Mouse (Mus musculus) testis, postnatal 14 days (tissue): Measurements from ENCODE around the gene Stfa1.
"Not testable (repeated sequence)": the region's sequence is repeated elsewhere in the genome, so short reads cannot be mapped to it uniquely, and the experiment has no call there.

Experiments
- DNase-seq: peaks from one replicate; pipeline ENCODE4 v3.0.0; 2021; ENCODE audit warnings: low spot score

Stfa1 gene

DNA sequence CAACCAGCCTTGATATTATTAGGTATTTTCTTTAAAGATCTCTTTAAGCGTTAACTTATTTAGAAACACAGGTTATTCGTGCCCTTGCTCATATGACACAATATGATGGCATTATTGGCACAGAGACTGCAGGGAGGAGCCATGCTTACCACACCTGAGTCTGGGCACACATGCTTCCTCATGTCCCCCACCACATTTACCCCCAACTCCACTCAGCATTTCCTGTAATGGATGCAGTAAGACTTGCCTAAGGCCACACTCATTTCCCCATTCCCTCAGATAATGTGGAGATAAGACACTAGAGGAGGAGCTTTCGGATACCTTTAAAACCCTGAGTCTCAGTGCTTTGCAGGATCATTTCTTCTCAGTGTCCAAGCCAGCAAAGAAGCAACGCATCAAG is at the start of gene Stfa1:
Gene Stfa1 (plus strand): TSS at position 156 of the 400 bp plus-strand sequence.
- DNase-seq, result not testable (repeated sequence)

GRCm38 (mm10) chr16:36260585-36260984 is 16.2 kb upstream of the Stfa1 start:
- not testable (repeated sequence) for DNase-seq

DNA sequence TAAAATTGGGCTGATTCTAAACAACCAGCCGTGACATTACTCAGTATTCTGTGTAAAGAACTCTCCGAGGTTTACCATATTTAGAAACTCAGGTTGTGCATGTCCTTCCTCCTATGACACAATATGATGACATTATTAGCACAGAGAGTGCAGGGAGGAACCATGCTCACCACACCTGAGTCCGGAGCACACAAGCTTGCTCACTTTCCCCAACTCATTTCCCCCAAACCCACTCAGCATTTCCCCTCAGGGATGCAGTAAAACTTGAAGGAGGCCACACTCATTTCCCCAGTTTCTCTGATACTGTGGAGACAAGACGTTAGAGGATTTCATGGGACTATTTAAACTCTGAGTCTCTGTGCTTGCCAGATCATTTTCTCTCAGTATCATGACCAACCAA is 12.4 kb downstream of the Stfa1 start:
- no peak for DNase-seq

DNA sequence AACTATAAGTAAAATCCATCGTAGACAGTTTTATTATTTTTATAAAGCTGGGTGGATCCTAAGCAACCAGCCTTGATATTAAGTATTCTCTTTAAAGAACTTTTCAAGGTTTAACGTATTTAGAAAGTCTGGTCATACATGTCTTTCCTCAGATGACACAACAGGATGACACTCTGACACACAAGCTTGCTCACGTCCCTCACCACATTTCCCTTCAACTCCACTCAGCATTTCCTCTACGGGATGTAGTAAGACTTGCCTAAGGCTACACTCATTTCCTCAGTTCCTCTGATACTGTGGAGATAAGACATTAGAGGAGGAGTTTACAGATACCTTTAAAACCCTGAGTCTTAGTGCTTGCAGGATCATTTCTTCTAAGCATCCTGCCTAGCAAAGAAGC is 30.9 kb downstream of the Stfa1 start:
- DNase-seq, result no peak

DNA sequence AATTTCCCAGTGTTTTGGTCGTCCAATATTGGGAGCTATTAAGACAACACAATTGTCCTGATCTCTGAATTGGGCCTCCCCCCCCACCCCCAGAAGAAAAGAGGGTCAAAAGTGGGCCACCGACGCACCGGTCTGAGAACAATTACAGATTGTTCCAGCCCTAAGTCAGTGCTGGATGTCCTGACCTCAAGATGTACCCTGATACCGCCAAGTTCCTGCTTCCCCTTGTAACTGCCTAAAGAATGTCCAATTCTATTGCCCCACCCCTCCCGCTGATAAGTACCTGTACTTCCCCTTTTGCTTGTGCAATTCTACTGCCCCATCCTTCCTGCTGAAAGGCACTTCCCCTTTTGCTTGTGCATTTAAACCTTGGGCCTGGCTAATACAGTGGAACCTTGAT is 39.4 kb downstream of the Stfa1 start:
- DNase-seq, result not testable (repeated sequence)

GRCm38 (mm10) chr16:36319286-36319685 is 42.5 kb downstream of the Stfa1 start:
- no peak for DNase-seq

DNA sequence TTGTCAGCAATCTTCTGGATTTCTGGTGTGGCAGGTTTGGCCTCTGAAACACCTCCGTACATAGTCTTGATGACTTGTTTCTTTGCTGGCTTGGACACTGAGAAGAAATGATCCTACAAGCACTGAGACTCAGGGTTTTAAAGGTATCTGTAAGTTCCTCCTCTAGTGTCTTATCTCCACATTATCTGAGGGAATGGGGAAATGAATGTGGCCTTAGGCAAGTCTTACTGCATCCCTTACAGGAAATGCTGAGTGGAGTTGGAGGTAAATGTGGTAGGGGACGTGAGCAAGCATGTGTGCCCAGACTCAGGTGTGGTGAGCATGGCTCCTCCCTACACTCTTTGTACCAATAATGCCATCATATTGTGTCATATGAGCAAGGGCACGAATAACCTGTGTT is 57.5 kb downstream of the Stfa1 start, which contains the start of gene BC117090:
Gene BC117090 (minus strand): TSS at position 101 of the 400 bp plus-strand sequence.
- DNase-seq, result no peak
